Mouse (Mus musculus) left cerebral cortex, postnatal 36 days (tissue): ENCODE results near the gene Sox15. TPM values are rescaled to one million over a fixed set of nuclear protein-coding genes. Genes with fewer than 3 reads are reported as not detected.
"Not testable (repeated sequence)": the region's sequence is repeated elsewhere in the genome, so short reads cannot be mapped to it uniquely, and the experiment has no call there.

Experiments used
- DNase-seq, 2 experiments: peaks; one replicate each; pipeline ENCODE4 v3.0.0; 2021 to 2022; ENCODE audit warnings: low spot score in 2 of 2, mixed read lengths in 1 of 2
- intact Hi-C: fragments of 180-260 bp; cut with DNase I; formaldehyde crosslinking; loops from one replicate; pipeline ENCODE4 v1.15.1; 2025
- microRNA-seq: library from miRNA; unstranded; fragments of <30 nt; microRNA quantifications from one replicate; pipeline ENCODE4 v1.2.0, GENCODE M21; 2022
- total RNA-seq, 2 experiments: library from RNA; stranded (reverse); gene quantifications; 2 replicates each; pipeline ENCODE4 v1.2.3; 2021

Sox15 gene
- total RNA-seq, 2 experiments from 2014 or later, result 0.39 TPM; not detected in 1

DNA sequence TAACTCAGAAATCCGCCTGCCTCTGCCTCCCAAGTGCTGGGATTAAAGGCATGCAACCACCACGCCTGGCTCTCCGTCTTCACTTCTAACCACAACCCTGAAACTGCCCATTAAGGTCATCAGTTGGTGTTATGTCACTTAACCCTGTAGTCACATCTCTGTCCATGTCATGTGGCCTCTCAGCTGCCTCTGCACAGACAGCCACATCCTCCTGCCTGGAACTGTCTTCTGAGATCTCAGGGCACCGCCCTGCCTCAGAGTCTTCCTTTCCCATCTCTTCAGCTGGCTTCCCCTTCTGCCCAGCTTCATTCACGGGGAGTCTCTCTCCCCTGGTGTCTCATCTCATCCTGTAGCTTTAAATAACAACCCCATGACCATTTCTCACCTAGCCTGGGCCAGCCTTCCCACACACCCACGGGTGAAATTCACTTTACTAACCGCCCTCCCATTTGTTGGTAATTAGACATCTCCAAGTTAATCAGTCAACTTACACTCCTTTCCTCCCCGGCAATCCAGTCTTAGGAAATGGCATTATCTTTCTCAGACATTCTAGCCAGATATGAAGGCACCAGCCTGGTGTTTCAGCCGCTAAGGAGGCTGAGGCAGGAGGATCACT lies 37.2 kb downstream of the Sox15 start:
- no peak for DNase-seq
- intact Hi-C loops, result no loop called here

DNA sequence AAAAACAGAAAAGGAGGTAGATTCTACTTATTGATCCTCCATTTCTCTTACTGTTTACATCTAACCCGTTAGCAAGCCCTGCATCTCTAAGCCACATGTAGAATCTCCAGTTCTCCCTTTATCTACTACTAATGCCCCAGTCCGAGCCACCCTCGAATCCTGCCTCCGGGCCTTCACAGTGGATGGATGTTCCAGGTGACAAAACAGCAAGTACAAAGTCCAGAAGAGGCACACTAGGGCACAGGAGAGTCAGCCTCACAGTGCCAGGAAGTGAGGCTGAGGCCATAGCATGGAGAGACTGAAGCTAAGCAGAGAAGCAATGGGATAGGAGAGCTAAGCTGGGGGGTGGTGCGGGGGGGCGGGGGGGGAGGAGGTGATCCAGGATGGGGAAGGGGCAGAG lies 37.7 kb downstream of the Sox15 start:
- intact Hi-C loops, result no loop called here
- no peak for DNase-seq

DNA sequence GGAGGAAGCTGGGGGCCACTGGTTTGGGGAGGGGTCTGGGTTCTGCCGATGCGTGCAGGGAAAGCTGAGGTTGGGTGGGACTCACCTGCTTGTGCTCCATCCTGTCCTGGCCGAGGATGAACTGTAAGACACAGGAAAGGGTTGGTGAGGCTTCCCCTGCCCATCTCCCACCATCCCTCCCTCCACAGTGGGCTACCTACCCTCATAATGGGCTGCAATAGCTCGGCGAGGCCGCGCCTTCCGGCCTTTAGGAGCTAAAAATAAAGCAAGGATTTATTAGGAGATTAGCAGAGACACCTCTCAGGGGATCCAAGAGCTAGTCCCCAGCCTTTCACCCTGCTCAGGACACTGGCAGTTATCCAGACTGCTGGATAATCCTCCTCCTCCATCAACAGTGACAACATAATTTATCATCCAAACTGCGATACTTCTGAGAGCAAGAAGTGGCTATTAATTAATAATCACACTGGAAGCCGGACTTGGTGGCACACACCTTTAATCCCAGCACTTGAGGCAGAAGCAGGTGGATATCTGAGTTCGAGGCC lies 38.4 kb downstream of the Sox15 start:
- no peak for DNase-seq
- intact Hi-C loops, result no loop called here

DNA sequence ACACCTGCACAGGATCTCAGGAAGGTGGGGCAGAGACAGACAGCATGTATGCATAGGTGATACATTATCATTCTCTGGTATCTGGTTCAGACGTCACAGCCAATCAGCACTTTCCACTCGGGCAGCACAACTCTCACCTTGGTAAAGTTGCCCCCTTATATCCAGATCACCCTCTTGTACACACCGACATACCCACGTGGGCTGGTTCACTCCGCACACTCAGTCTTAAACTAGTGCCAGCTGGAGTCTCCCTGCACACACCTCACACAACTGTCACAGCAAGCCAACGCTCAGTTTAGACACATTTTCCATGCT lies 39.9 kb downstream of the Sox15 start:
- intact Hi-C loops, result no loop called here
- peak; percentile 52 to 58 for DNase-seq

DNA sequence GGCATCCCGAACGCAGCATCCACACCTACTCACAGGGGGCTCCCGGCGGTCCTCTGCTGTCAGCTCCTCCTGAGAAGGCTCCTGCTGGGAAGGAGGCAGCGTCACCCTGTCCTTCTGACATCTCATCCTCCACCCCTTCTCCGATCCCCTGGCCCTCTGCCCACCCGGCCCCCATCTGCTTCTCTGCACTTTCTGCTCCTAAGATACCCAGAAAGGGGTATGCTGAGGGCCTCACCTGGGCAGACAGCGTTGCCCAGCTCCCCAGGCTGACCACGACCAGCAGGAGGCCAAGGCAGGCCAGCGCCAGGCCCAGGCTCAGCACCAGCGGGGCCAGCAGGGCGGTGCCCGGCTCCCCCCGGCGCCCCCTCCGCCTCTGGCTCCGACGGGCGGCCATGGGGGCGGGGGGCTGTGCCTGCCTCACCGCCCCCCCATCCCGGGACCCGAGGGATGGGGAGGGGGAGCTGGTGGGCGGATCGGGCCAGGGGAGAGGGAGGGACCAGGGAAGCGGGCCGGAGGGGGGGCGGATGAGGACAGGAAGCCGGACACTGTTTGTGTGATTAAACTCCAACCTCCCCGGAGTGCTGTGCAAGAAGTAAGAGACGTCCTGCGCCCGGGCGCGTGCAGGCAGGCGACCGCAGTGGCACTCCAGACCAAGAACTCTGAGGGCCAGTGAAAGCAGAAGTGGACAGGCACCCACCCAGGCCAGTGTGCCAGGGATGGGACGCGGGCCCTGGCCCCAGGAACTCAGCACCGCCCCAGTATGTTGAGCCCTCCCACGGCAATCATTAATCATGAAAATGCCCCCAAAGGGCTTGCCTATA lies 40.5 kb downstream of the Sox15 start, which contains the start of the genes Tnfsf12 and Tnfsfm13:
Gene Tnfsf12, minus strand, starts transcription at position 489 of the 821 bp plus-strand sequence.
Gene Tnfsfm13, minus strand, starts transcription at position 738 of the 821 bp plus-strand sequence.
- peak in 1 of 2 experiments; percentile 26 for DNase-seq
- intact Hi-C loops, result no loop called here

DNA sequence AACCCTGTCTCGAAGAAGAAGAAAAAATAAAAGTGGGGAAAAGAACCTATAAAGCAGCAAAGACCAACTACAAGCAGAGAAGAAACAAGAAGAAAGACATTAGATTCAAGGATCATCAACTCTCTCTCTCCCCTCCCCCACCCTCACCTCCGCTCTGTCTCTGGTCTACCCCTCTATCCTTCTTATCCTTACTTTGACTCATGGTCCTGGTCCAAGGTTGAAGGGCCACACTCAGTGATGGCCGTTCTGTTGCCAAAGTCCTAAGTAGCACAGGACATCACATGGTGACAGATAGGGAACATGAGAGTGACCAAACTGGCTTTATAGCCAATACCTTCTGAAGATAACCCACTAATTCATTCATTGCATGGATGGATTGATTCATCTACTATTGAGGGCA lies 42.3 kb downstream of the Sox15 start:
- no peak for DNase-seq

DNA sequence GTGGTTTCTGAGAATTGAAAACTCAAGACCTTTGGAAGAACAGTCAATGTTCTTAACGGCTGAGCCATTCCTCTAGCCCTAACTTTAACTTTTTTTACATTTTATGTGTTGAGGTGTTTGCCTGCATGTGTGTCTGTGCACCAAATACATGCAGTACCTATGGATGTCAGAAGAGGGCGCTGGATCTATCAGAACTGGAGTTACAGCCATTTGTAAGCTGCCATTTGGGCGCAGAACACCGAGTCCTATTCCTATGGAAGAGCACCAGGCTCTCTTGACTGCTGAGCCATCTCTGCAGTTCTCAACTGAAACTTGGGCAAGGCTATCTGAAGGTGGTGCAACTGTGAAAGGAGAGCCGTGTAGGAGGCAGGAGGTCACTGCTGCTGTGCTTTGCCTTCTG lies 43.5 kb downstream of the Sox15 start:
- DNase-seq, result no peak

More for the DNA sequence above, 42.3 kb downstream of the Sox15 start:
- intact Hi-C loops, result no loop called here

DNA sequence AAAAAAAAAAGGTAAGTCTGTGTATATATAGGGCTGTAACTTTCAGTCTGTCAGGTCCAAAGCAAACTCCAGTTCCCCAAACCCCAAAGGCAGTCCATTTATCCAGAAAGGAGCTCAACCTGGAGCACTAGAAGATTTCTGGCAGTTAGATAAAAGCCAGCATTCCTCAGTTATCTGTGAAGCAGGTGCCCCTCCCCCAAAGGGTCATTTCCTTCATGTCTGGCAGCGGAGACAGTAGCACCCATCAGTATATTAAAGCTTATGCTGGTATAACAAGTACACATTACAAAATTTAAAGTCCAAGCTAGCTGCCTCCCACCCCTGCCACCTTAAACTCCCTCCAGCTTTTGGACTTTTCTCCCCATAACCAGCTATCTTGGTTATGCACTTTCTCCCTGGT lies 44.5 kb downstream of the Sox15 start:
- intact Hi-C loops, result no loop called here

More for the DNA sequence above, 43.5 kb downstream of the Sox15 start:
- intact Hi-C loops, result no loop called here

DNA sequence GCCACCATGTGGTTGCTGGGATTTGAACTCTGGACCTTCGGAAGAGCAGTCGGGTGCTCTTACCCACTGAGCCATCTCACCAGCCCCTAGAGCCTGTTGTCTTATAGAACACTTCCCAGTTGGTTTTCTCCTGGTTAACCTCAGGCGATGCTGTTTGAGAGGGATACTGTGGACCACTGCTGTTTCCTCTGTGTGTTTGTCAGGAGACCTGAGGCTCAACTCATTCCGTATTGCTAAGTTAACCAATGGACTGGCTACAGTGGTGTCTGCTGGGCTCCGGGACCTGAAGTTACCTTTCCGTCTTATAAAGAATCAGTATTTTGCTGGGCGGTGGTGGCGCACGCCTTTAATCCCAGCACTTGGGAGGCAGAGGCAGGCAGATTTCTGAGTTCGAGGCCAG lies 47.8 kb downstream of the Sox15 start:
- intact Hi-C loops, result not testable (repeated sequence)

More for the DNA sequence above, 44.5 kb downstream of the Sox15 start:
- no peak for DNase-seq

DNA sequence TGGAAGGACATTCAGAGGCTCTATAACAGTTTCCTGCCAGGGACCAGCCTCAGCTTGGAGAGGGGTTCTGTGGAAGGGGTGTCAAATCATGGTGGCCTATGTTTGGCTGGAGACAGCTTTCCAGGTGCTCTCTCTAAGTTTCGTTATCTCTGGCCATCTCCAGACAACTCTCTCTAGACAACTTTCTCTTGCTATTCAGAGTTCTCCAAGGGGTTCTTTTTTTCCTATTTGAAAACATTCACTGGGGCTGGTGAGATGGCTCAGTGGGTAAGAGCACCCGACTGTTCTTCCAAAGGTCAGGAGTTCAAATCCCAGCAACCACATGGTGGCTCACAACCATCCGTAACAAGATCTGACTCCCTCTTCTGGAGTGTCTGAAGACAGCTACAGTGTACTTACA lies 48.3 kb downstream of the Sox15 start:
- intact Hi-C loops, DNase-seq: not testable (repeated sequence)

More for the DNA sequence above, 47.8 kb downstream of the Sox15 start:
- not testable (repeated sequence) for DNase-seq

DNA sequence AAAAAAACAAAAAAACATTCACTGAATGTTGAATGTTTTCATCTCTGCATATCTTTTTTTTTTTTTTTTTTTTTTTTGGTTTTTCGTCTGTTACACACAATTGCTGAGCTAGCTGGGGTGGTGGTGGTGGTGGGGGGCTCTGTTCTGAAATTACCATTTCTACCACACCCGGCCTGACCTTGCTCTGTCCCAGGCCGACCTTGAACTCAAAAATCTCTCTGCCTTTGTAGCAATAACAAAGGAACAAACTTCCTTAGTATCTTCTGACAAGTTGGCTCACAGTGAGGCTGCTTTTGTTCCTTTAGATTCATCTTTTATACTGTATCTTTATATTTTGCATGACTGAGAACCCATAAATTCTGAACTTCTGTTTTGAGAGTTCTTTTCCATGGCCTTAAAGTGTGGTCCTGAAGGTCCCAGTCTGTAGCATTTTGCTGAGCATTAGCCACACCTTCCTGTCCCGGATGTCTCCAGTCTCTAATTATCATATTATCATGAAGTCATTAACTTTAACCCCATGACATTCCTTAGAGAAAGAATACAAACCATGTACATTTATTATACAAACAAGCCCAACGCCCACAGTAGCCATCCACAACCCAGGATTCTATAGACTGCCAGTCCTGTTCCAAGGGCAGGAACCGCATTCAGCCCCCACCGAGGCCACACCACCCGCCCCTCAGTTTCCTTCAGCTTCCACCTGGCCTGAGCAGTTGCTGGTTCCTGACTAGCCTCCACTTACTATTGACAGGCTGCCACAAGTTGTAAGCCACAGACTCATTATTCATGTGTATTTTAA lies 48.9 kb downstream of the Sox15 start:
- DNase-seq, result no peak
- intact Hi-C loops, result no loop called here

DNA sequence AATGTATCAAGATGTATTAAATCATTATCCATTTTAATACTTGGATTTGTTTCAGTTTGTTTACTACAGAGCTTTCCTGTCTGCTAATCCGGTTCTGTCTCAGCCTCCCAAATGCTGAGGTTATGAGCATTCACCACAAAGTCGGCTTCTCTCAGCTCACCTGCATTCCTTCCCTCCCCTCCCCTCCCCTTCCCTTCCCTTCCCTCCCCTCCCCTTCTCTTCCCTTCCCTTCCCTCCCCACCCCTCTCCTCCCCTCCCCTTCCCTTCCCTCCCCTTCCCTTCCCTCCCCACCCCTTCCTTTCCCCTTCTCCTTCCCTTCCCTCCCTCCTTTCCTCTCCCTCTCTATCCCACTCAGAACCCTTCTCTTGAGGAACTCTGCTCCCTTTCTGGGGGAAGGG lies 49.5 kb downstream of the Sox15 start:
- DNase-seq, result no peak
- intact Hi-C loops, result no loop called here

Small RNA genes within 50 kb of the gene (microRNA-seq; reads per million reads assigned to microRNA genes)
- gene Mir1934, result 6.3 reads per million, percentile 22 among the genes with 10 or more reads in this experiment
- gene Mir467f, result not detected

Other genes with a start within 250 kb of the Sox15 start
- gene Kdm6b, start 241.6 kb upstream of the Sox15 start, total RNA-seq, result 10 to 100 TPM; 19.9 to 23.9 TPM
- gene Dnah2, start 106.2 kb upstream of the Sox15 start, total RNA-seq, result 1 to 10 TPM; 1.4 to 2.1 TPM
- gene Efnb3, start 95.1 kb upstream of the Sox15 start, total RNA-seq, result 10 to 100 TPM; 56.1 to 57.3 TPM
- 10 to 100 TPM; 10.2 to 10.8 TPM for gene Wrap53, start 75.1 kb upstream of the Sox15 start, total RNA-seq
- gene Trp53, start 75.0 kb upstream of the Sox15 start, total RNA-seq, result 10 to 100 TPM; 21.7 to 22.6 TPM
- 100 to 1,000 TPM; 398 to 420 TPM for gene Atp1b2, start 49.4 kb upstream of the Sox15 start, total RNA-seq
- not detected for gene Shbg, start 37.4 kb upstream of the Sox15 start, total RNA-seq
- gene Sat2, start 33.3 kb upstream of the Sox15 start, total RNA-seq, result 10 to 100 TPM in 1 of 2 experiments, 1 to 10 TPM in 1; 9.5 to 11.2 TPM
- 100 to 1,000 TPM; 117 to 149 TPM for gene Fxr2, start 22.3 kb upstream of the Sox15 start, total RNA-seq
- 10 to 100 TPM; 59.8 to 62.3 TPM for gene Mpdu1, start 7.3 kb downstream of the Sox15 start, total RNA-seq
- 10 to 100 TPM; 14.9 to 15.1 TPM for gene Cd68, start 10.8 kb downstream of the Sox15 start, total RNA-seq
- 100 to 1,000 TPM; 276 to 285 TPM for gene Eif4a1, start 17.1 kb downstream of the Sox15 start, total RNA-seq
- 100 to 1,000 TPM in 1 of 2 experiments, 10 to 100 TPM in 1; 84.3 to 114 TPM for gene Senp3, start 26.8 kb downstream of the Sox15 start, total RNA-seq
- gene Tnfsf13, start 30.5 kb downstream of the Sox15 start, total RNA-seq, result 1 to 10 TPM; 2.3 to 2.6 TPM
- 10 to 100 TPM in 1 of 2 experiments, 1 to 10 TPM in 1; 7.2 to 12.3 TPM for gene Tnfsf12, start 40.5 kb downstream of the Sox15 start, total RNA-seq
- gene Tnfsfm13, start 40.8 kb downstream of the Sox15 start, total RNA-seq, result 1 to 10 TPM; 1.7 to 3.0 TPM
- gene Polr2a, start 103.3 kb downstream of the Sox15 start, total RNA-seq, result 10 to 100 TPM; 53.5 to 59.7 TPM
- gene Slc35g3, start 106.7 kb downstream of the Sox15 start, total RNA-seq, result not detected
- 100 to 1,000 TPM; 122 to 127 TPM for gene Zbtb4, start 110.6 kb downstream of the Sox15 start, total RNA-seq
- under 1 TPM; 0.66 to 0.81 TPM for gene Chrnb1, start 140.6 kb downstream of the Sox15 start, total RNA-seq
- 10 to 100 TPM; 14.1 to 18.7 TPM for gene Fgf11, start 146.5 kb downstream of the Sox15 start, total RNA-seq
- not detected for gene Tmem102, start 150.3 kb downstream of the Sox15 start, total RNA-seq
- not detected for gene Gm39566, start 160.0 kb downstream of the Sox15 start, total RNA-seq
- gene Spem2, start 163.2 kb downstream of the Sox15 start, total RNA-seq, result not detected
- under 1 TPM; 0.52 TPM for gene Spem1, start 166.9 kb downstream of the Sox15 start, total RNA-seq
- gene Nlgn2, start 182.5 kb downstream of the Sox15 start, total RNA-seq, result 100 to 1,000 TPM; 239 to 241 TPM
- 100 to 1,000 TPM; 111 to 130 TPM for gene Tmem256, start 183.2 kb downstream of the Sox15 start, total RNA-seq
- 10 to 100 TPM; 18.4 to 18.7 TPM for gene Plscr3, start 191.1 kb downstream of the Sox15 start, total RNA-seq
- not detected for gene Tnk1, start 203.4 kb downstream of the Sox15 start, total RNA-seq
- gene Tmem95, start 222.7 kb downstream of the Sox15 start, total RNA-seq, result not detected
- 1 to 10 TPM in 1 of 2 experiments, under 1 TPM in 1; 0.93 to 1.3 TPM for gene Kctd11, start 226.1 kb downstream of the Sox15 start, total RNA-seq
- gene Acap1, start 240.2 kb downstream of the Sox15 start, total RNA-seq, result under 1 TPM in 1 of 2 experiments, not detected in 1; 0.27 TPM
- under 1 TPM in 1 of 2 experiments, not detected in 1; 0.64 TPM for gene 2810408A11Rik, start 245.7 kb downstream of the Sox15 start, total RNA-seq
- gene Neurl4, start 245.8 kb downstream of the Sox15 start, total RNA-seq, result 100 to 1,000 TPM; 114 to 121 TPM